Mouse (Mus musculus): ENCODE data around the gene AY074887. TPM values are rescaled to one million over a fixed set of nuclear protein-coding genes. Genes with fewer than 3 reads are reported as not detected.

AY074887 gene
- 0.80 and 1.4 TPM in 2 replicates for polyA plus RNA-seq (2014; fragmentation: Nextera tagmentation; extraction: Ambion mirVana)

DNA sequence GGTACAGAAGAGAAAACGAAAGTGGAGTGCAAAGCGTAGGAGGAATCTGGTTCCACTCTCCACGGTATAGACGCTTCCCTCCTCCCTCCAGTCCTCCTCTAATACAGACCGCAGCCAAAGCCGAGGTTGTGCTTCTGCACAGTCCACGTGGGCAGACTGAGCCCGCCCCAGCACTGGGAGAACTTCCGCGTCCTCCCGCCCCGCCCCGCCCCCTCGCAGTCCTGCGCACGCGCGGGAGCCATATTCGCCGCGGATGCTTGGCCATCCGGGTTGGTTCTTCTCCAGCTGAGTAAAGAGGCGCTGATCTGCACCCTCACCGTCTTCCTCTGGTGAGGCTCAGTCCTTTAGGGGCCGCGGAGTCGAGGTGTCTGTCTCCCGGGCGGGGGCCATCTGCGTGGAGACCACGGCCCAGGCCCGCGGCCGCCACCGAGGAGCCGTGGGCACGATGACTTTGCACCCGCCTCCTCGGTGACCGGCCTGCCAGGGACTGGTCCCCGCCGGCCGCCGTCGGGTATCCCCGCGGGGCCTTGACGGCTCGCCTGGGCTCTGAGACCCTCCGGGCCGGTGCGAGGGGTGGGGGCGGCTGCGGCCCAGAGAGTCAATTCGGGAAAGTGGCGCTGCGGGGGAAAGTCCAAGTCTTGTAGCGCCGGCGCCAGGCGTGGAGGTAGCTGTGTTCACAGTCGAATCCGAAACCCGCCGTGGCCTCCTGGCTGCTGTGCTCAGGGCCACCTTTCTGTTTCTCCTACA lies at the start of gene AY074887, which contains the start of gene Psma4:
Gene AY074887 (minus strand): TSS at position 424 of the 747 bp plus-strand sequence.
Gene Psma4 (plus strand): TSS at position 216 of the 747 bp plus-strand sequence.
- H3K27ac ChIP-seq (ENCODE audit: low read depth, low read length), result peak within 1 kb of the TSS; percentile 89
- H3K9ac ChIP-seq (ENCODE audit: low read depth, low read length), result peak within 1 kb of the TSS; percentile 81
- ATAC-seq (ENCODE audit: low FRiP score, low TSS enrichment), result peak; percentile 100
- no peaks in the 10 kb centered on the region for H3K9me3 ChIP-seq (ENCODE audit: control insufficient read depth, low read length)
- H3K4me3 ChIP-seq (ENCODE audit: low read length), result peak within 1 kb of the TSS; percentile 92
- peaks cover 5% of the 10 kb centered on the region; the same call in 1 of the 2 replicates for H3K4me1 ChIP-seq (ENCODE audit: control insufficient read depth, insufficient read depth, low read length)
- peaks cover 36% of the 10 kb centered on the region for H3K36me3 ChIP-seq (ENCODE audit: control insufficient read depth, insufficient read depth, low read length)
- 1% methylated on average over 62 of the region's 65 CpGs for WGBS
- H3K27me3 ChIP-seq (ENCODE audit: control insufficient read depth, insufficient read depth, low read length), result no peaks in the 10 kb centered on the region
- H3K4me2 ChIP-seq (replicated peaks; ENCODE audit: low read depth, low read length), result peak within 1 kb of the TSS; percentile 81

GRCm38 (mm10) chr9:54995645-54996044 lies 44.8 kb upstream of the AY074887 start:
- no peaks in the 10 kb centered on the region for H3K4me1 ChIP-seq (ENCODE audit: control insufficient read depth, insufficient read depth, low read length)
- ATAC-seq (ENCODE audit: low FRiP score, low TSS enrichment), result no peak
- no peaks in the 10 kb centered on the region for H3K27me3 ChIP-seq (ENCODE audit: control insufficient read depth, insufficient read depth, low read length)
- no peaks in the 10 kb centered on the region for H3K9me3 ChIP-seq (ENCODE audit: control insufficient read depth, low read length)
- no peak overlapping the region for H3K27ac ChIP-seq (ENCODE audit: low read depth, low read length)
- 88% methylated on average over 3 of the region's 3 CpGs for WGBS
- no peaks in the 10 kb centered on the region for H3K36me3 ChIP-seq (ENCODE audit: control insufficient read depth, insufficient read depth, low read length)
- no peak overlapping the region for H3K9ac ChIP-seq (ENCODE audit: low read depth, low read length)
- no peak overlapping the region for H3K4me2 ChIP-seq (replicated peaks; ENCODE audit: low read depth, low read length)
- no peak overlapping the region for H3K4me3 ChIP-seq (ENCODE audit: low read length)

GRCm38 (mm10) chr9:54994381-54994780 lies 43.6 kb upstream of the AY074887 start:
- no peaks in the 10 kb centered on the region for H3K4me1 ChIP-seq (ENCODE audit: control insufficient read depth, insufficient read depth, low read length)
- WGBS, result 54% methylated on average over 3 of the region's 3 CpGs
- H3K4me3 ChIP-seq (ENCODE audit: low read length), result no peak overlapping the region
- no peak overlapping the region for H3K9ac ChIP-seq (ENCODE audit: low read depth, low read length)
- no peaks in the 10 kb centered on the region for H3K27me3 ChIP-seq (ENCODE audit: control insufficient read depth, insufficient read depth, low read length)
- no peak for ATAC-seq (ENCODE audit: low FRiP score, low TSS enrichment)
- no peak overlapping the region for H3K27ac ChIP-seq (ENCODE audit: low read depth, low read length)
- no peaks in the 10 kb centered on the region for H3K9me3 ChIP-seq (ENCODE audit: control insufficient read depth, low read length)
- H3K36me3 ChIP-seq (ENCODE audit: control insufficient read depth, insufficient read depth, low read length), result no peaks in the 10 kb centered on the region
- no peak overlapping the region for H3K4me2 ChIP-seq (replicated peaks; ENCODE audit: low read depth, low read length)

DNA sequence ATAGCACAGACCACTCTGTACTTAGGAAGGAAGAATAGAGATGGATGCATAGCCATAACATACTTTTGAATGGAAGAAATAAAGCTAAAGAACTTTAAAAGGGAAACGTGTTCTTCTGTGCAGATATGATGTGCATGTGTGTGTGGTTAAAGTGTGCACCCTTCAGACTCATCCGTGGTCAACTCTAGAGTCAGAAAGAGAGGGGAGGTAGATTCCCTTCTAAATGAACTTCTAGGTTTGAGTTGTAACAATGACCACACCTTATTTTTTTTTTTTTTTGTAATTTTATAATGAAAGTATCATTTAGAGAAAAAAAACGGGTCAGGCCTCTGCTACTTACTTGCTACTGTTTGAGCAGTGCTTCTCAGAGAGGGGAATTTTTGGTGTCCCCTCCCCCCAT lies 39.6 kb upstream of the AY074887 start:
- no peak for ATAC-seq (ENCODE audit: low FRiP score, low TSS enrichment)
- H3K27me3 ChIP-seq (ENCODE audit: control insufficient read depth, insufficient read depth, low read length), result no peaks in the 10 kb centered on the region
- H3K9me3 ChIP-seq (ENCODE audit: control insufficient read depth, low read length), result no peaks in the 10 kb centered on the region
- H3K4me1 ChIP-seq (ENCODE audit: control insufficient read depth, insufficient read depth, low read length), result no peaks in the 10 kb centered on the region
- WGBS, result 80% methylated on average over 3 of the region's 3 CpGs
- H3K4me3 ChIP-seq (ENCODE audit: low read length), result no peak overlapping the region
- no peak overlapping the region for H3K9ac ChIP-seq (ENCODE audit: low read depth, low read length)
- H3K27ac ChIP-seq (ENCODE audit: low read depth, low read length), result no peak overlapping the region
- no peaks in the 10 kb centered on the region for H3K36me3 ChIP-seq (ENCODE audit: control insufficient read depth, insufficient read depth, low read length)
- no peak overlapping the region for H3K4me2 ChIP-seq (replicated peaks; ENCODE audit: low read depth, low read length)

DNA sequence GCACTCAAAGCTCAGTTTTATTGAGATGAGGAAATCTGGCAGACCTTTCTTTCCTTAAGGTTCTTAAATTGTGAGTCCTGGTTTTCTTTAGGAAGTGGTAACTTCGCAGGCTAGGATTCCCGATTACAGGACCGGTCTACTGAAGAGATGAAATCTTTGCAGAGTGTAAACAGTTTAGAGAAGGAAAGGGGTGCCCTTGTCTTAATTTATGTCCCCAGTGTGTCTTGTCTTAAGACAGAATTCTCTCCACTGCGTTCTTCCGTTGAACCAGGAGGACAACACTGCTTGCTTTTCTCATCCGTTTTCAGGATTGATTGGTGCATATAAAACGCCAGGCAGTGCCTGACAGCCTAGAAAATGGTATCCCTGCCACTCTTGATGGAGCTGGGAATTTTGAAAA lies 31.6 kb upstream of the AY074887 start:
- no peaks in the 10 kb centered on the region for H3K36me3 ChIP-seq (ENCODE audit: control insufficient read depth, insufficient read depth, low read length)
- WGBS, result 6% methylated on average over 7 of the region's 7 CpGs
- no peaks in the 10 kb centered on the region for H3K4me1 ChIP-seq (ENCODE audit: control insufficient read depth, insufficient read depth, low read length)
- no peak for ATAC-seq (ENCODE audit: low FRiP score, low TSS enrichment)
- H3K27me3 ChIP-seq (ENCODE audit: control insufficient read depth, insufficient read depth, low read length), result peaks cover 41% of the 10 kb centered on the region
- H3K4me2 ChIP-seq (replicated peaks; ENCODE audit: low read depth, low read length), result peak overlapping the region; percentile 92
- no peak overlapping the region for H3K9ac ChIP-seq (ENCODE audit: low read depth, low read length)
- peak overlapping the region; percentile 56 for H3K4me3 ChIP-seq (ENCODE audit: low read length)
- H3K9me3 ChIP-seq (ENCODE audit: control insufficient read depth, low read length), result no peaks in the 10 kb centered on the region
- no peak overlapping the region for H3K27ac ChIP-seq (ENCODE audit: low read depth, low read length)

GRCm38 (mm10) chr9:54981291-54982191 lies 30.7 kb upstream of the AY074887 start:
- peak overlapping the region; percentile 56 for H3K4me3 ChIP-seq (ENCODE audit: low read length)
- H3K4me1 ChIP-seq (ENCODE audit: control insufficient read depth, insufficient read depth, low read length), result no peaks in the 10 kb centered on the region
- 1% methylated on average over 76 of the region's 85 CpGs for WGBS
- no peak overlapping the region for H3K27ac ChIP-seq (ENCODE audit: low read depth, low read length)
- H3K36me3 ChIP-seq (ENCODE audit: control insufficient read depth, insufficient read depth, low read length), result no peaks in the 10 kb centered on the region
- H3K4me2 ChIP-seq (replicated peaks; ENCODE audit: low read depth, low read length), result peak overlapping the region; percentile 92
- ATAC-seq (ENCODE audit: low FRiP score, low TSS enrichment), result peak; percentile 88
- no peaks in the 10 kb centered on the region for H3K9me3 ChIP-seq (ENCODE audit: control insufficient read depth, low read length)
- peaks cover 41% of the 10 kb centered on the region for H3K27me3 ChIP-seq (ENCODE audit: control insufficient read depth, insufficient read depth, low read length)
- H3K9ac ChIP-seq (ENCODE audit: low read depth, low read length), result peak overlapping the region; percentile 56

- Histone ChIP-seq H3K9me3 (ENCODE audit: control insufficient read depth, low read length) (no peaks in the 10 kb centered on the region), H3K27me3 (ENCODE audit: control insufficient read depth, insufficient read depth, low read length) (peaks cover 41% of the 10 kb centered on the region), H3K4me2 (replicated peaks; ENCODE audit: low read depth, low read length) (peak within 1 kb of the TSS; percentile 92), H3K27ac (ENCODE audit: low read depth, low read length) (no peak within 1 kb of the TSS), H3K9ac (ENCODE audit: low read depth, low read length) (peak within 1 kb of the TSS; percentile 56), H3K36me3 (ENCODE audit: control insufficient read depth, insufficient read depth, low read length) (no peaks in the 10 kb centered on the region), H3K4me3 (ENCODE audit: low read length) (peak within 1 kb of the TSS; percentile 56), H3K4me1 (ENCODE audit: control insufficient read depth, insufficient read depth, low read length) (no peaks in the 10 kb centered on the region)
- 71% methylated on average over 8 of the region's 8 CpGs for WGBS
- no peak for ATAC-seq (ENCODE audit: low FRiP score, low TSS enrichment)
These were observed 29.9 kb upstream of the AY074887 start, which contains the start of gene Chrna5 for GRCm38 (mm10) chr9:54980674-54981073. Chrna5 (plus strand) TSS chr9:54980880.

GRCm38 (mm10) chr9:54969972-54970637 lies 19.3 kb upstream of the AY074887 start:
- Histone ChIP-seq H3K4me3 (ENCODE audit: low read length) (no peak overlapping the region), H3K27ac (ENCODE audit: low read depth, low read length) (no peak overlapping the region), H3K4me2 (replicated peaks; ENCODE audit: low read depth, low read length) (no peak overlapping the region), H3K9ac (ENCODE audit: low read depth, low read length) (no peak overlapping the region), H3K27me3 (ENCODE audit: control insufficient read depth, insufficient read depth, low read length) (no peaks in the 10 kb centered on the region), H3K4me1 (ENCODE audit: control insufficient read depth, insufficient read depth, low read length) (no peaks in the 10 kb centered on the region), H3K36me3 (ENCODE audit: control insufficient read depth, insufficient read depth, low read length) (no peaks in the 10 kb centered on the region), H3K9me3 (ENCODE audit: control insufficient read depth, low read length) (no peaks in the 10 kb centered on the region)
- ATAC-seq (ENCODE audit: low FRiP score, low TSS enrichment), result no peak
- WGBS, result 72% methylated on average over 8 of the region's 8 CpGs
